Mouse (Mus musculus) thymus, adult 2 months (tissue): Measurements from ENCODE around the gene Ttc30a2. TPM values are rescaled to one million over a fixed set of nuclear protein-coding genes. Genes with fewer than 3 reads are reported as not detected.
A peak's percentile ranks its signal among the peaks of the same experiment; 100 is the strongest.
"Not testable (repeated sequence)": the region's sequence is repeated elsewhere in the genome, so short reads cannot be mapped to it uniquely, and the experiment has no call there.

Experiments
- DNase-seq: peaks from one replicate; pipeline ENCODE4 v3.0.0; 2021
- H3K27ac ChIP-seq: fragments of 200-500 bp; 2 replicates; pipeline ENCODE4 v1.5.1; 2012; ENCODE audit warnings: low read length, control low read depth; ENCODE audit not compliant: control insufficient read depth, insufficient read depth
- H3K27me3 ChIP-seq: fragments of 200-500 bp; 2 replicates; pipeline ENCODE4 v1.6.1; 2012; ENCODE audit warnings: mild to moderate bottlenecking, low read length, moderate library complexity, mixed read lengths; ENCODE audit not compliant: control insufficient read depth, insufficient read depth
- H3K36me3 ChIP-seq: fragments of 200-500 bp; 2 replicates; pipeline ENCODE4 v1.6.1; 2012; ENCODE audit warnings: mild to moderate bottlenecking, low read length, moderate library complexity; ENCODE audit not compliant: control insufficient read depth, insufficient read depth
- H3K4me1 ChIP-seq: fragments of 200-500 bp; replicated peaks from 2 replicates; pipeline ENCODE4 v1.6.1; 2012; ENCODE audit warnings: low read length; ENCODE audit not compliant: control insufficient read depth, insufficient read depth
- H3K4me3 ChIP-seq: fragments of 200-500 bp; 2 replicates; pipeline ENCODE4 v1.5.1; 2012; ENCODE audit warnings: mild to moderate bottlenecking, low read length, control low read depth, moderate library complexity; ENCODE audit not compliant: control insufficient read depth, insufficient read depth
- CTCF ChIP-seq: fragments of 200-500 bp; IDR thresholded peaks from 2 replicates; pipeline ENCODE4 v1.5.1; 2012; ENCODE audit warnings: mild to moderate bottlenecking, control low read depth, low read length, moderate library complexity, borderline replicate concordance; ENCODE audit not compliant: control insufficient read depth, poor library complexity, insufficient read depth; ENCODE audit errors: extremely low read depth
- POLR2A ChIP-seq: fragments of 200-500 bp; IDR thresholded peaks from 2 replicates; pipeline ENCODE4 v1.6.1; 2012; ENCODE audit warnings: mild to moderate bottlenecking, low read length, control low read depth, moderate library complexity; ENCODE audit not compliant: control insufficient read depth, poor library complexity, insufficient read depth; ENCODE audit errors: extremely low read depth
- WGBS: fragments of 180-500 bp; shearing (Covaris S2); methylation state at CpG from one replicate; pipeline ENCODE4 v1.1.7; 2018; 5-methylcytosine and 5-hydroxymethylcytosine counted together
- polyA plus RNA-seq: library from polyadenylated mRNA; depleted of rRNA; stranded (reverse); fragments of >200 nt; gene quantifications from 2 replicates; pipeline ENCODE4 v1.2.3, GENCODE M21; 2012

Ttc30a2 gene
- polyA plus RNA-seq, 1 experiment = 0.24 TPM

DNA sequence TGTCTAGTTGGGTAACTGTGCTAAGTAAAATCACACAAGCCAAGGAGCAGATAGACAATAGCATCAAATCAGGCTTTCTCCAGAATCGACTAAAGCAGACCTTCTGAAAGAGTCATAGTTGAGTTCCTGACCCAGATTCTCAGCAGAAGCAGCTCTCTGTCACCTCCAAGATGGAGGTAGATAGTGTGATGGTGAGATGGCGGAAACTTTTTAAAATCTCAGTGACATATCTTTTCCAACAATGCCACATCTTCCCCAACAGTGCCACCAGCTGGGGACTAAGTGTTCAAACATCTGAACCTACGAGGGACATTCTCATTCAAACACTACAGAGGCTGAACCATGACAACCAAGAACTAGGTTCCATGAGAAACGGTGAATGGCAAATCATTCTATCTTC, 4.7 kb upstream of the Ttc30a2 start:
- H3K36me3 ChIP-seq = no peaks in the 10 kb centered on the region
- 97% methylated on average over 4 of the region's 4 CpGs for WGBS
- DNase-seq = no peak
- TF ChIP-seq CTCF = no peak
- TF ChIP-seq POLR2A = no peak
- no peaks in the 10 kb centered on the region for H3K27me3 ChIP-seq
- H3K4me3 ChIP-seq = no peak overlapping the region
- no peaks in the 10 kb centered on the region for H3K4me1 ChIP-seq
- H3K27ac ChIP-seq = no peak overlapping the region

DNA sequence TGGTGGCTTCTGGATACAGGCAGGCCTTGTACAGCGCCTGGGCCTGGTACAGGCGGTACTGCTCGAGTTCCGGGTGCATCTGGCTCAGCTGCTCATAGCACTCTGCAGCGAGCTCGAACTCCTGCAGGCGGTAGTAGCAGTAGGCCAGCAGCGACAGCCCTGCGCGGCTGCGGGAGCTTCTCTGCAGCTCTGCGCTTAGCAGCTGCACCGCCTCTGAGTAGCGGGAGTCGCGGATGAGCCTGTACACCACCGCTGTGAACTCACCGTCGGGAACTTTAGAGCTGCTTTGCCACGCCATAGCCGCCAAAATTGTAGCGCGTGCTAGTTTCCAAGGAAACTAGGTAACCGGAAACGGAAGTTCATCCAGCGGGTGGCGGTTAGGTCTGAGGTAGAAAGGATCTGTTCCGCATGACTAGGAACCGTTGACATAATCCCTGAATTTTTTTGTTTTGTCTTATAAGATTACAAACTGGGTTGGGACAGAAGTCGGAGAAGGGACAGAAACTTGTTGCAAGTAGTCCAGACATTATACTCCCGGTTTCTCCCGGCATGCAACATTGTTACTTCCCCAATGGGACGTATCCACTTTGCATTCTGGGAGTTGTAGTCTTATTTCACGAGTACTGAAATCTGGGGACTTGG, 3.6 kb upstream of the Ttc30a2 start, which contains the start of gene Ttc30a1:
Ttc30a1 (minus strand) TSS at position 528 of the 642 bp plus-strand sequence.
- peak; percentile 73 for DNase-seq
- WGBS = 14% methylated on average over 32 of the region's 34 CpGs
- H3K36me3 ChIP-seq, H3K4me1 ChIP-seq, H3K27me3 ChIP-seq, H3K27ac ChIP-seq: not testable (repeated sequence)
- peak within 1 kb of the TSS; percentile 54 for H3K4me3 ChIP-seq

DNA sequence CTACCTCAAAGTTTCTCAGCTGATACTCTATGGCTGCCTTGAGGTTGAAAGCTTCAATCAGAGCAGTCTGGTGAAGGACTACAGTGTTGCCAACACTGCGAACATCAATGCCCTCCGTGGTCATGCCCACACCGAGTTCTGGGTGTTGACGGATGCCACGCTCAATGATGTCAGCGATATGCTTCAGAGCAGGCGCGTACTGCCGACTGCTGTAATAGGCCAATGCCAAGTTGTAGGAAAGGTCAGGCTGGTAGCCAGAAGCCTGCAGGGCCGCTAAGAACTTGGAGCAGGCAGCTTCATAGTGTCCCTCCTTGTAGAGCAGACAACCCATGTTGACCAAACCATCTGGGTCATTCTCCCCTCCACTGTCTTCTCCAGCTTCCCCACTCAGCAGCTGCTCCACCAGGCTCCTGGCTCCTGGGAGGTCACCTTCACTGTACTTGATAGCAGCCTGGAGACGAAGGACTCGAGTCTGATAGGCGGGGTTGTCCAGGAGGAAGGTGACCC, 3.0 kb upstream of the Ttc30a2 start:
- H3K4me3 ChIP-seq = peak overlapping the region; percentile 54
- not testable (repeated sequence) for H3K36me3 ChIP-seq, H3K4me1 ChIP-seq, DNase-seq, H3K27ac ChIP-seq, H3K27me3 ChIP-seq
- WGBS = 98% methylated on average over 13 of the region's 13 CpGs

DNA sequence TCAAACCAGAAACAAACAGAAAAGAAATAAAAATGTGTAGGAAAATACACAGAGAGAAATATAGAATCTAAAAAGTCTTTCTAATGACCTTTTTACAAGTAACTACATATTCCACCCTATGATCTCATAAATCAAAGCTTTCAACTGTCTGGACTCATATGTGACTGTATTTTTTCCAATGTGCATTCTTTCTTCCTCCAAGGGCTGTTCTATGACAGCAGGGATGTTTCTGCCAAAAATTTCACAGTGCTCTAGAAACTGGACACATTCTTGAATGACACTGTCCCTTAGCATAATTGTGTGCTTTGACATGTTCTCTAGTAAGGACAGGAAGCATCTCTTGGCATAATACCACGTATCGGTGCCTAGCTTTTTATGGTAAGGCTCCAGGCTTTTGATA, 1.9 kb downstream of the Ttc30a2 start:
- not testable (repeated sequence) for H3K4me1 ChIP-seq, H3K27ac ChIP-seq, H3K4me3 ChIP-seq, DNase-seq, H3K36me3 ChIP-seq, H3K27me3 ChIP-seq
- WGBS = 81% methylated on average over 2 of the region's 2 CpGs

DNA sequence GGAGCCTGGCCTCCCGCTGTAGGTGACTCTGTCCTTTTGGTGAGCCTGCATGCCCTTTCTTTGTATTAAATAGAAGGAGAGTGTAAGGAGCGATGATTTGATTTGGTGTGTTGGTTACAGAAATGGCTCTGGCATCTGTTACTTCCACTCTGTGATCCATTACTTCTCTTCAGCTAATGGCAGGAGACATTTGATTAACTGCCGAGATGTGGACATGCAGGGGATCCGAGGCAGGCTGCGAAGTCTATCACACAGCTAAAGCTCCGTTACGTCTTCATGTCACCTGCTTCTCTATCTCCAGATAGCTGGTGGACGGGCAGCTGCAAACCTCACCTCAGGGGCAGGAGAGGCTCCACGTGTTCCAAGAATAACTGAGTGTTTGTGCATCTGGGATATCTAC, 3.8 kb downstream of the Ttc30a2 start:
- no peak overlapping the region for H3K4me3 ChIP-seq
- H3K27me3 ChIP-seq = no peaks in the 10 kb centered on the region
- no peak for DNase-seq
- TF ChIP-seq POLR2A = no peak
- TF ChIP-seq CTCF = no peak
- H3K36me3 ChIP-seq = no peaks in the 10 kb centered on the region
- WGBS = 93% methylated on average over 9 of the region's 9 CpGs
- H3K27ac ChIP-seq = no peak overlapping the region
- no peaks in the 10 kb centered on the region for H3K4me1 ChIP-seq

DNA sequence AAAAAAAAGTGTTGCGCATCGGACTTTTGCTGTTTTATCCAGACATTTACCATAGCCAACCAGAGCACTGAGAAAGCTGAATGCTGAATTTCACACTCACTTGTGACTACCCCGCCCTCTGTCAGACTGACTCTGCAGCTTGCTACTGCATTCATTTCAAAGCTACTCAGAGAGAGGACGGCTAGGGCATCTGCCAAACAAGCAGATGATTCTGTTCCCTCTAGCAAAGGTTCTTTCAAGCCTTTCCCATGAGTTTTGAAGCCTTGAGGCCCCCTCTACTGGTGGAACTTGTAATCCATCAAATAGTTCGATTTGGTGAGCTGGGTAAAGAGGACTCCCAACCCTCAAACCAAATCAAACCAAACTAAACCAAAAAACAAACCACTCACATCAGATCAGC, 13.0 kb downstream of the Ttc30a2 start:
- Histone ChIP-seq H3K27ac (no peak overlapping the region), H3K27me3 (no peaks in the 10 kb centered on the region), H3K4me3 (no peak overlapping the region), H3K4me1 (peaks cover 8% of the 10 kb centered on the region), H3K36me3 (no peaks in the 10 kb centered on the region)
- TF ChIP-seq POLR2A = no peak
- no peak for TF ChIP-seq CTCF
- 18% methylated on average over 5 of the region's 5 CpGs for WGBS
- DNase-seq = peak; percentile 66

DNA sequence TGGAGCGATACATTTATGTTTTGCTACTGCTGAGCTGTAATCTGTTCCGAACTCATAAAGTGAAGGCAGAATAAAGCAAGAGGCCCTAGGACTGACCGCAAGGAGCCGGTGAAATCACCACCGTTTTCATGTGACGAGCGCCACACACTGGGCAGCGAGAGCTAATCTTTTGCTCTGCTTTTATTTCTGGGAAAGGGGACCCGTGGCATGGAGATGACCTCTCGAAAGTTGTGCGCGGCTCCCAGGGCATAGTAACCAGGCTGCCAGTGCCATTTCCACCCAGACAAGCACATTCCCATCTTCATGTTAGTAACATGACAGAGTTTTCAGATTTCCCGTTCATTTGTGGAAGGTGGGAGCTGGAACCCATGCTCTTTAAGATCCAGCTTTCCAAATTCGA, 13.5 kb downstream of the Ttc30a2 start:
- Histone ChIP-seq H3K4me1 (peaks cover 8% of the 10 kb centered on the region), H3K4me3 (no peak overlapping the region), H3K36me3 (no peaks in the 10 kb centered on the region), H3K27me3 (no peaks in the 10 kb centered on the region), H3K27ac (no peak overlapping the region)
- DNase-seq = peak; percentile 15
- 16% methylated on average over 14 of the region's 14 CpGs for WGBS
- TF ChIP-seq POLR2A = no peak
- TF ChIP-seq CTCF = no peak
